Mouse (Mus musculus) forebrain, embryonic 11.5 days (tissue): Measurements from ENCODE around the gene Prune1. TPM values are rescaled to one million over a fixed set of nuclear protein-coding genes. Genes with fewer than 3 reads are reported as not detected.

ENCODE experiments used
- ATAC-seq: fragments of 200-750 bp; cut with Nextera tagmentation; replicated peaks from 2 replicates; pipeline ENCODE4 v1.8.0; 2017; ENCODE audit warnings: moderate TSS enrichment; ENCODE audit not compliant: low FRiP score
- DNase-seq: peaks from one replicate; pipeline ENCODE4 v3.0.0-alpha.2; 2017; ENCODE audit warnings: low spot score
- H3K27ac ChIP-seq: fragments of 300-500 bp; sonication (generic); 2 replicates; pipeline ENCODE4 v1.5.1; 2014; ENCODE audit warnings: low read depth, low read length
- H3K27me3 ChIP-seq: fragments of 300-500 bp; sonication (generic); 2 replicates; pipeline ENCODE4 v1.6.1; 2014; ENCODE audit warnings: mild to moderate bottlenecking, low read length, mixed read lengths; ENCODE audit not compliant: control insufficient read depth, insufficient read depth
- H3K36me3 ChIP-seq: fragments of 300-500 bp; sonication (generic); 2 replicates; pipeline ENCODE4 v1.6.1; 2014; ENCODE audit warnings: mild to moderate bottlenecking, low read length, moderate library complexity, mixed read lengths; ENCODE audit not compliant: control insufficient read depth, insufficient read depth
- H3K4me1 ChIP-seq: fragments of 300-500 bp; sonication (generic); replicated peaks from 2 replicates; pipeline ENCODE4 v1.6.1; 2014; ENCODE audit warnings: low read length, mixed read lengths; ENCODE audit not compliant: control insufficient read depth, insufficient read depth
- H3K4me2 ChIP-seq: fragments of 300-500 bp; sonication (generic); 2 replicates; pipeline ENCODE4 v1.6.1; 2014; ENCODE audit warnings: low read depth, mild to moderate bottlenecking, low read length, moderate library complexity, mixed read lengths; ENCODE audit not compliant: severe bottlenecking
- H3K4me3 ChIP-seq: fragments of 300-500 bp; sonication (generic); 2 replicates; pipeline ENCODE4 v1.5.1; 2014; ENCODE audit warnings: low read depth, low read length
- H3K9ac ChIP-seq: fragments of 300-500 bp; sonication (generic); 2 replicates; pipeline ENCODE4 v1.6.1; 2014; ENCODE audit warnings: low read length
- H3K9me3 ChIP-seq: fragments of 300-500 bp; sonication (generic); 2 replicates; pipeline ENCODE4 v1.6.1; 2016; ENCODE audit warnings: low read length, mixed read lengths; ENCODE audit not compliant: control insufficient read depth
- WGBS: fragments of 180-500 bp; shearing (Covaris S2); extraction: QIAGEN DNeasy Blood & Tissue Kit; methylation state at CpG from one replicate; pipeline ENCODE4 v1.1.7; 2014; 5-methylcytosine and 5-hydroxymethylcytosine counted together
- polyA plus RNA-seq: library from polyadenylated mRNA; unstranded; fragments of >200 nt; fragmentation: Nextera tagmentation; extraction: Ambion mirVana; gene quantifications from 2 replicates; pipeline ENCODE4 v1.2.1, GENCODE M21; 2014

Gene Prune1
- polyA plus RNA-seq, 1 experiment from 2014 or later, result 26.4 TPM

- DNase-seq, result no peak
- Histone ChIP-seq H3K9me3 (no peaks in the 10 kb centered on the region), H3K27me3 (no peaks in the 10 kb centered on the region), H3K36me3 (peaks cover 9% of the 10 kb centered on the region; the same call in 1 of the 2 replicates), H3K27ac (no peak overlapping the region), H3K4me2 (no peak overlapping the region), H3K9ac (0 out of 2 replicates have a peak overlapping the region, but pooled peaks have one; percentile 6), H3K4me1 (peaks cover 8% of the 10 kb centered on the region; the same call in 1 of the 2 replicates), H3K4me3 (no peak overlapping the region)
- ATAC-seq, result no peak
- WGBS, result 30% methylated on average over 6 of the region's 6 CpGs
Observed at GRCm38 (mm10) chr3:95318548-95318947, 36.7 kb upstream of the Prune1 start.

GRCm38 (mm10) chr3:95317414-95318080, 35.7 kb upstream of the Prune1 start:
- Histone ChIP-seq H3K36me3 (peaks cover 5% of the 10 kb centered on the region; the same call in 1 of the 2 replicates), H3K4me2 (no peak overlapping the region), H3K27ac (no peak overlapping the region), H3K9me3 (no peaks in the 10 kb centered on the region), H3K9ac (no peak overlapping the region), H3K4me1 (peaks cover 11% of the 10 kb centered on the region; the same call in 1 of the 2 replicates), H3K4me3 (no peak overlapping the region), H3K27me3 (no peaks in the 10 kb centered on the region)
- no peak for ATAC-seq
- WGBS, result 21% methylated on average over 12 of the region's 12 CpGs
- peak; percentile 77 for DNase-seq

GRCm38 (mm10) chr3:95315844-95316550, 34.1 kb upstream of the Prune1 start:
- peak overlapping the region; percentile 99 for H3K9ac ChIP-seq
- peak overlapping the region; percentile 93; the same call in 1 of the 2 replicates for H3K27ac ChIP-seq
- peak overlapping the region; percentile 93 for H3K4me3 ChIP-seq
- no peaks in the 10 kb centered on the region for H3K9me3 ChIP-seq
- H3K27me3 ChIP-seq, result no peaks in the 10 kb centered on the region
- WGBS, result 13% methylated on average over 9 of the region's 9 CpGs
- H3K36me3 ChIP-seq, result no peaks in the 10 kb centered on the region; the same call in 1 of the 2 replicates
- H3K4me2 ChIP-seq, result peak overlapping the region; percentile 71
- ATAC-seq (no peak), DNase-seq (no peak)
- peaks cover 11% of the 10 kb centered on the region; the same call in 1 of the 2 replicates for H3K4me1 ChIP-seq

GRCm38 (mm10) chr3:95315094-95315843, 33.4 kb upstream of the Prune1 start:
- H3K9me3 ChIP-seq, result no peaks in the 10 kb centered on the region
- peak overlapping the region; percentile 93 for H3K4me3 ChIP-seq
- H3K4me1 ChIP-seq, result peaks cover 10% of the 10 kb centered on the region; the same call in 1 of the 2 replicates
- no peaks in the 10 kb centered on the region; the same call in 1 of the 2 replicates for H3K36me3 ChIP-seq
- H3K27ac ChIP-seq, result peak overlapping the region; percentile 93
- peak overlapping the region; percentile 99 for H3K9ac ChIP-seq
- no peaks in the 10 kb centered on the region for H3K27me3 ChIP-seq
- WGBS, result 0% methylated on average over 63 of the region's 71 CpGs
- DNase-seq, result peak; percentile 93
- ATAC-seq, result peak; percentile 90
- H3K4me2 ChIP-seq, result peak overlapping the region; percentile 71

GRCm38 (mm10) chr3:95314486-95315093, 32.7 kb upstream of the Prune1 start, which contains the start of gene Cers2:
Gene Cers2, plus strand, starts transcription at chr3:95314791.
- no peaks in the 10 kb centered on the region for H3K27me3 ChIP-seq
- no peaks in the 10 kb centered on the region for H3K36me3 ChIP-seq
- H3K9ac ChIP-seq, result peak within 1 kb of the TSS; percentile 99
- H3K9me3 ChIP-seq, result no peaks in the 10 kb centered on the region
- H3K4me3 ChIP-seq, result peak within 1 kb of the TSS; percentile 93
- DNase-seq (no peak), ATAC-seq (no peak)
- peak within 1 kb of the TSS; percentile 71 for H3K4me2 ChIP-seq
- peak within 1 kb of the TSS; percentile 93 for H3K27ac ChIP-seq
- H3K4me1 ChIP-seq, result peaks cover 7% of the 10 kb centered on the region; the same call in 1 of the 2 replicates
- WGBS, result 2% methylated on average over 27 of the region's 27 CpGs

- Histone ChIP-seq H3K36me3 (no peaks in the 10 kb centered on the region), H3K4me2 (peak overlapping the region; percentile 71), H3K9me3 (no peaks in the 10 kb centered on the region), H3K4me3 (peak overlapping the region; percentile 93; the same call in 1 of the 2 replicates), H3K27me3 (no peaks in the 10 kb centered on the region), H3K9ac (peak overlapping the region; percentile 99), H3K4me1 (peaks cover 7% of the 10 kb centered on the region; the same call in 1 of the 2 replicates), H3K27ac (no peak overlapping the region)
- no peak for DNase-seq
- WGBS, result 57% methylated on average over 6 of the region's 6 CpGs
- ATAC-seq, result no peak
Observed at GRCm38 (mm10) chr3:95314075-95314474, 32.2 kb upstream of the Prune1 start.

- Histone ChIP-seq H3K4me3 (no peak overlapping the region), H3K27me3 (no peaks in the 10 kb centered on the region), H3K4me1 (peaks cover 7% of the 10 kb centered on the region; the same call in 1 of the 2 replicates), H3K36me3 (no peaks in the 10 kb centered on the region), H3K4me2 (no peak overlapping the region), H3K27ac (no peak overlapping the region), H3K9ac (0 out of 2 replicates have a peak overlapping the region, but pooled peaks have one; percentile 5), H3K9me3 (no peaks in the 10 kb centered on the region)
- WGBS, result 49% methylated on average over 7 of the region's 7 CpGs
- no peak for ATAC-seq
- no peak for DNase-seq
Observed at GRCm38 (mm10) chr3:95313476-95313875, 31.6 kb upstream of the Prune1 start.

GRCm38 (mm10) chr3:95312623-95313022, 30.7 kb upstream of the Prune1 start:
- H3K4me2 ChIP-seq, result no peak overlapping the region
- H3K9ac ChIP-seq, result no peak overlapping the region
- H3K36me3 ChIP-seq, result no peaks in the 10 kb centered on the region
- no peak overlapping the region; the same call in 1 of the 2 replicates for H3K27ac ChIP-seq
- DNase-seq, result no peak
- no peak for ATAC-seq
- no peaks in the 10 kb centered on the region for H3K9me3 ChIP-seq
- H3K4me1 ChIP-seq, result peaks cover 5% of the 10 kb centered on the region; the same call in 1 of the 2 replicates
- WGBS, result 85% methylated on average over 6 of the region's 6 CpGs
- H3K4me3 ChIP-seq, result no peak overlapping the region
- H3K27me3 ChIP-seq, result no peaks in the 10 kb centered on the region
